Mouse (Mus musculus): ENCODE data around the gene Dhx32. TPM values are rescaled to one million over a fixed set of nuclear protein-coding genes. Genes with fewer than 3 reads are reported as not detected.

The Dhx32 gene
- polyA plus RNA-seq, 1 experiment: 29.8 TPM

DNA sequence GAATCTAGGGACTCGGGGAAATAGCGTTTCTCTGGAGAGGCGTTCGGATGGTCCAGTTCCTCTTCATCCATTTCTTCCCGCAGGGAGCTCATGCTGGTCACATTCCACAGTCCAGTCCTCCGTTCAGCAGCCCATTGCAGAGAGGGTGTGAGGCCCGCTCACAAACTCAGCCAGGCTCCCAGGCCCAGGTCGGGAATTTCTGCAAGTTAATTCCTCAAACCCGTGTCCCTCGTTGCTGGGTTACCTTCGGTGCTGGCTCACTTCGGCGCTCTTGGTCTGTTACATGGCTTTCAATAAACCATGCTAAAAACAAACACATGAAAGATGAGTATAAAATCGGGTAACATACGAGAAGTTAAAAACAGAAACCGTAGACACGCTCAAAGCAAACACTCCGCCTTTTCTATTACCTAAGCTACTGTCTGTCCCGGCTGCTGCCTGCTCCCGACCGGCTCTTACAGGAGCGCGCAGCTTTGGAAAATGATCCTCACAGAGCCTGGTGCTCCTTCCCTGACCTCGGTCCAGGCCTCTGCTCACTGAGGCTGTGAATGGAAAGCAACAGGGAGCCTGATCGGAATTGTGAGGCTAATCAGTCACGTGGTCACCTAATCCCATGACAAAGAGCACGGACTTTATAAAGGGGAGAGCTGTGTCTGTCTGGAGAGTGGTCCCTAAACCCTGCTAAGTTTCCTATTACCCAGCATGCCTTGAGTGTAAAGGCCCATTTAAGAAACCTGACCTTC, 22.7 kb downstream of the Dhx32 start:
- H3K36me3 ChIP-seq (ENCODE audit: control insufficient read depth, insufficient read depth, low read length): peaks cover 12% of the 10 kb centered on the region
- TF ChIP-seq POLR2A (IDR thresholded peaks at IDR 0.05; ENCODE audit: low read depth, low read length): no peak
- no peak for TF ChIP-seq CTCF (IDR thresholded peaks at IDR 0.05; ENCODE audit: extremely low read depth, insufficient read length, insufficient replicate concordance, low read depth, low read length)
- WGBS: 78% methylated on average over 27 of the region's 27 CpGs
- H3K4me3 ChIP-seq (ENCODE audit: low read depth, low read length): no peak overlapping the region
- H3K27ac ChIP-seq (ENCODE audit: insufficient read depth, low read depth, low read length): no peak overlapping the region
- no peaks in the 10 kb centered on the region for H3K4me1 ChIP-seq (ENCODE audit: control insufficient read depth, insufficient read depth, insufficient read length, low read length)
- H3K27me3 ChIP-seq (ENCODE audit: control insufficient read depth, insufficient read depth, low read length): no peaks in the 10 kb centered on the region

- TF ChIP-seq POLR2A (IDR thresholded peaks at IDR 0.05; ENCODE audit: low read depth, low read length) (no peak), CTCF (IDR thresholded peaks at IDR 0.05; ENCODE audit: extremely low read depth, insufficient read length, insufficient replicate concordance, low read depth, low read length) (no peak)
These were observed 23.8 kb downstream of the Dhx32 start for GRCm38 (mm10) chr7:133758716-133759115.

DNA sequence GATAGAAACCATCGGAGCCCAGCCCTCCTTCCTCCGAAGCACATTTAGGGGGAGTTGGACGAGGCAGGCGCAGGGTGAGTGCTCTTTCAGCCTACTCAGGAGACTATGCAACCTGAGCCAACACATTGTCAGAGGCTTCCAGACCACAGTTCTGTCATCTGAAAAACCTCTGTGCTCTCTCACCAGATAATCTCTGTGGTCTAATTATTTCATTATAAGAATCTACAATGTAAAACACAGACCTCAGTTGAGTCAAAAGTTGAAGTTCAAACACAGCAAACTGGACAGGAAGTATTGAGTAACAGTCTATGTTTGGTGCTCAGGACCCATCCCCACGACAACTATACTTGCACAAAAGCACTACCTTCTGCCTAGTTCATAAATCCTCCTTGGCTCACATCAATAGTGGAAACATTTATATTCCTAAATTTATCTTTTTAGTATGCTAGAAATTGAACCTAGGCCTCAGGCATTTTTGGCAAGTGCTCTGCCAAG, 24.5 kb downstream of the Dhx32 start:
- H3K4me3 ChIP-seq (ENCODE audit: low read depth, low read length): no peak overlapping the region
- peaks cover 15% of the 10 kb centered on the region for H3K36me3 ChIP-seq (ENCODE audit: control insufficient read depth, insufficient read depth, low read length)
- no peak overlapping the region for H3K27ac ChIP-seq (ENCODE audit: insufficient read depth, low read depth, low read length)
- no peaks in the 10 kb centered on the region for H3K27me3 ChIP-seq (ENCODE audit: control insufficient read depth, insufficient read depth, low read length)
- no peaks in the 10 kb centered on the region for H3K4me1 ChIP-seq (ENCODE audit: control insufficient read depth, insufficient read depth, insufficient read length, low read length)
- WGBS: 80% methylated on average over 5 of the region's 5 CpGs
- TF ChIP-seq POLR2A (IDR thresholded peaks at IDR 0.05; ENCODE audit: low read depth, low read length): no peak
- no peak for TF ChIP-seq CTCF (IDR thresholded peaks at IDR 0.05; ENCODE audit: extremely low read depth, insufficient read length, insufficient replicate concordance, low read depth, low read length)

More at GRCm38 (mm10) chr7:133758716-133759115, 23.8 kb downstream of the Dhx32 start:
- Histone ChIP-seq H3K27me3 (ENCODE audit: control insufficient read depth, insufficient read depth, low read length) (no peaks in the 10 kb centered on the region), H3K4me3 (ENCODE audit: low read depth, low read length) (no peak overlapping the region), H3K4me1 (ENCODE audit: control insufficient read depth, insufficient read depth, insufficient read length, low read length) (no peaks in the 10 kb centered on the region), H3K27ac (ENCODE audit: insufficient read depth, low read depth, low read length) (no peak overlapping the region), H3K36me3 (ENCODE audit: control insufficient read depth, insufficient read depth, low read length) (peaks cover 15% of the 10 kb centered on the region)
- 96% methylated on average over 5 of the region's 5 CpGs for WGBS

DNA sequence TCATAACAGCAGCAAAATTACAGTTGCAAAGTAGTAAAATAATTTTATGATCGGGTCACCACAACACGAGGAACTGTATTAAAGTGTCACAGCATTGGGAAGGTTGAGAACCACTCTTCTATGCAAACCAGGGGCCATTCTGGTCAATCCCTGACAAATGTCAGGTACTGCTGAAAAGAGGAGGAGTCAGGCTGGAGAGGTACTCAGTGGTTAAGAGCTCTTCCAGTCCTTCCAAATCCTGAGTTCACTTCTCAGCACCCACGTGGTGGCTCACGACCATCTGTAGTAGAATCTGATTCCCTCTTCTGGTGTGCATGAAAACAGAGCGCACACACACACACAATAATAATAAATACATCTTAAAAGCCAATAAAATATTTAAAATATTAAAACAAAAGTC, 31.4 kb downstream of the Dhx32 start:
- TF ChIP-seq POLR2A (IDR thresholded peaks at IDR 0.05; ENCODE audit: low read depth, low read length) (no peak), CTCF (IDR thresholded peaks at IDR 0.05; ENCODE audit: extremely low read depth, insufficient read length, insufficient replicate concordance, low read depth, low read length) (no peak)
- H3K4me1 ChIP-seq (ENCODE audit: control insufficient read depth, insufficient read depth, insufficient read length, low read length): peaks cover 4% of the 10 kb centered on the region; the same call in 1 of the 2 replicates
- 69% methylated on average over 5 of the region's 5 CpGs for WGBS
- H3K4me3 ChIP-seq (ENCODE audit: low read depth, low read length): no peak overlapping the region
- no peak overlapping the region for H3K27ac ChIP-seq (ENCODE audit: insufficient read depth, low read depth, low read length)
- no peaks in the 10 kb centered on the region for H3K27me3 ChIP-seq (ENCODE audit: control insufficient read depth, insufficient read depth, low read length)
- peaks cover 22% of the 10 kb centered on the region for H3K36me3 ChIP-seq (ENCODE audit: control insufficient read depth, insufficient read depth, low read length)

DNA sequence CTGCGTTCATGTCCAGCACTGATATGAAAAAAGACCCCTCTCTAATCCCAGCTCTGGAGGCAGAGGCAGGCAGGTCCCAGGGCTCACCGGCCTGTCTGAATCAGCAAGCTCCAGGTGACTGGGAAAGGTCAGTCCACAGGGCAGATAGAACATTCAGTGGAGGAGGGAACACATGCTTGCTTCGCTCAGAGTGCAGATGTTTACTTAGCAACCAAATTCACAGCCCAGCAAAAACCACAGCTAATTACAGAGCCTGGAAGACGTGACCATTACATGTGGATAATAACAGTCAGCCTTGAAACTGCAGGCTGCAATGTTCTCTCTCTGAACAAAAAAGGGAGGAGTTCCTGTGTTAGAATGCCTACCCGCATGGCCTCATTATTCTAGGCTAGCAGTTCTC, 31.9 kb downstream of the Dhx32 start:
- Histone ChIP-seq H3K36me3 (ENCODE audit: control insufficient read depth, insufficient read depth, low read length) (peaks cover 22% of the 10 kb centered on the region), H3K27ac (ENCODE audit: insufficient read depth, low read depth, low read length) (no peak overlapping the region; the same call in 1 of the 2 replicates), H3K27me3 (ENCODE audit: control insufficient read depth, insufficient read depth, low read length) (no peaks in the 10 kb centered on the region), H3K4me1 (ENCODE audit: control insufficient read depth, insufficient read depth, insufficient read length, low read length) (peaks cover 4% of the 10 kb centered on the region; the same call in 1 of the 2 replicates), H3K4me3 (ENCODE audit: low read depth, low read length) (no peak overlapping the region)
- WGBS: 44% methylated on average over 5 of the region's 5 CpGs
- no peak for TF ChIP-seq CTCF (IDR thresholded peaks at IDR 0.05; ENCODE audit: extremely low read depth, insufficient read length, insufficient replicate concordance, low read depth, low read length)
- no peak for TF ChIP-seq POLR2A (IDR thresholded peaks at IDR 0.05; ENCODE audit: low read depth, low read length)

GRCm38 (mm10) chr7:133748753-133749152, 33.8 kb downstream of the Dhx32 start:
- peaks cover 4% of the 10 kb centered on the region; the same call in 1 of the 2 replicates for H3K4me1 ChIP-seq (ENCODE audit: control insufficient read depth, insufficient read depth, insufficient read length, low read length)
- peaks cover 17% of the 10 kb centered on the region for H3K36me3 ChIP-seq (ENCODE audit: control insufficient read depth, insufficient read depth, low read length)
- TF ChIP-seq POLR2A (IDR thresholded peaks at IDR 0.05; ENCODE audit: low read depth, low read length) (no peak), CTCF (IDR thresholded peaks at IDR 0.05; ENCODE audit: extremely low read depth, insufficient read length, insufficient replicate concordance, low read depth, low read length) (no peak)
- 93% methylated on average over 14 of the region's 14 CpGs for WGBS
- no peaks in the 10 kb centered on the region for H3K27me3 ChIP-seq (ENCODE audit: control insufficient read depth, insufficient read depth, low read length)
- no peak overlapping the region for H3K4me3 ChIP-seq (ENCODE audit: low read depth, low read length)
- H3K27ac ChIP-seq (ENCODE audit: insufficient read depth, low read depth, low read length): 0 out of 2 replicates have a peak overlapping the region, but pooled peaks have one; percentile 1

- Histone ChIP-seq H3K4me3 (ENCODE audit: low read depth, low read length) (no peak overlapping the region), H3K36me3 (ENCODE audit: control insufficient read depth, insufficient read depth, low read length) (peaks cover 22% of the 10 kb centered on the region), H3K4me1 (ENCODE audit: control insufficient read depth, insufficient read depth, insufficient read length, low read length) (peaks cover 4% of the 10 kb centered on the region; the same call in 1 of the 2 replicates), H3K27me3 (ENCODE audit: control insufficient read depth, insufficient read depth, low read length) (no peaks in the 10 kb centered on the region), H3K27ac (ENCODE audit: insufficient read depth, low read depth, low read length) (peak overlapping the region; percentile 20)
- 88% methylated on average over 8 of the region's 8 CpGs for WGBS
- no peak for TF ChIP-seq POLR2A (IDR thresholded peaks at IDR 0.05; ENCODE audit: low read depth, low read length)
- no peak for TF ChIP-seq CTCF (IDR thresholded peaks at IDR 0.05; ENCODE audit: extremely low read depth, insufficient read length, insufficient replicate concordance, low read depth, low read length)
These were observed 35.2 kb downstream of the Dhx32 start for GRCm38 (mm10) chr7:133747372-133747771.
